Mouse (Mus musculus) megakaryocyte, adult 5-6 weeks (primary cell): ENCODE data around the gene Fbxl17. TPM values are rescaled to one million over a fixed set of nuclear protein-coding genes. Genes with fewer than 3 reads are reported as not detected.

ENCODE experiments used
- ATAC-seq: 2 replicates; pipeline ENCODE4 v1.8.0; 2016; ENCODE audit warnings: mild to moderate bottlenecking, inconsistent platforms; ENCODE audit not compliant: poor library complexity, severe bottlenecking
- total RNA-seq, 2 experiments: library from RNA; stranded (forward) in 1 of 2; stranded (reverse) in 1 of 2; fragments of 153-499, 151-499 nt in 1 of 2; fragments of 221-1000, 200-1000 nt in 1 of 2; gene quantifications; 2 replicates each; pipeline versions ENCODE4 v1.2.3 to v1.2.4; 2015 to 2017

Fbxl17 gene
- total RNA-seq, 2 experiments from 2014 or later: 5.1 to 13.0 TPM

GRCm38 (mm10) chr17:63117130-63117529 is 382.7 kb downstream of the Fbxl17 start:
- ATAC-seq: no peak

DNA sequence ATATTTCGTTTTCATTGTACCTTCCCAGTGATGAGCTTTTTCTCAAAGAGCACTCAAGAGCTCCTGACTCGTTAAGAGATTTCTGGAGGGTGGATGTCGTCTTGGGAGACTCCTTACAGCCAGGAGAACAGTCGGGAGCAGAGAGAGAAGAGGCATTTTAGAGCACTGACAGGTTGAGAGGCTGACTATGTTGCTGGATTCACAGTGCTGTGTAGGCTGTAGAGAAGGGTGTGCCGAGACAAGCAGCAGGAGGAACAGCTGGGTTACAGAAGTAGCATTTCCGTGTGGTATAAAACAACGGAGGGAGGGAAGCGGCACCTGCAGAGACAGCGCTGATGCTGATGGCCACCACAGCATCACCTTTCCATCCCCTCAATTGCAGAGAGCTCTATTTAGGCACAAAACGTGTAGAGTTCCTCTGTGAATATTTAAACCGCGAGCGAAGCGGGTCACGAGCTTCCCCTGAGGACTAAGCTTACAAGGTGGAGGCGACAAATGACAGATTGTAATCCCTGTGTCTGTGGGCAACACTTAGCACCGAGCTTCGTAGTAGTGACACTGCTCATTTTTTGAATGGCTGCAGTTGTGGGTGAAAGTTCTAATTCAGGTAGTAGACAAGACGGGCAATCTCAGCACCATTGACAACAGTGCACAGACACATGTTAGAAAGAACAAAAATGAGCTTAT is 385.3 kb downstream of the Fbxl17 start:
- ATAC-seq: no peak

DNA sequence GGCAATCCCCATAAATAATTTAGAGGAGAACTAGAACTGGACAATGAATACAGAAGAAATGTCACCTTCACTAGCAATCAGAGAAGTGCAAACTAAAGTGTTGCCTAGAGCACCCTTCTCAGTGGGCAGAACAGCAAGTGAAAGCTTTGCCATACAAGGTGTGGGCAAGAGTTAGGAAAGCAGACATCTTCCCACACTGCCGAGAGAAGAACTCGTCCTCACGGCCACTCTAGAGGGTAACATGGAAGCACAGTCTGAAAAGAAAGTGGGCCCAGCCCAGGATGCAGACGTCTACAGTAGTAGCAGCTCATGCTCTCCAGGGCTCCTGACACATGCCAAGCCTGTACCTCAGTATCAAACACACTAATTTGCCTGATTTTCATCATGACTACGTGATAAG is 387.0 kb downstream of the Fbxl17 start:
- ATAC-seq: no peak

- no peak for ATAC-seq
Observed at GRCm38 (mm10) chr17:63110994-63111393, 388.8 kb downstream of the Fbxl17 start.

DNA sequence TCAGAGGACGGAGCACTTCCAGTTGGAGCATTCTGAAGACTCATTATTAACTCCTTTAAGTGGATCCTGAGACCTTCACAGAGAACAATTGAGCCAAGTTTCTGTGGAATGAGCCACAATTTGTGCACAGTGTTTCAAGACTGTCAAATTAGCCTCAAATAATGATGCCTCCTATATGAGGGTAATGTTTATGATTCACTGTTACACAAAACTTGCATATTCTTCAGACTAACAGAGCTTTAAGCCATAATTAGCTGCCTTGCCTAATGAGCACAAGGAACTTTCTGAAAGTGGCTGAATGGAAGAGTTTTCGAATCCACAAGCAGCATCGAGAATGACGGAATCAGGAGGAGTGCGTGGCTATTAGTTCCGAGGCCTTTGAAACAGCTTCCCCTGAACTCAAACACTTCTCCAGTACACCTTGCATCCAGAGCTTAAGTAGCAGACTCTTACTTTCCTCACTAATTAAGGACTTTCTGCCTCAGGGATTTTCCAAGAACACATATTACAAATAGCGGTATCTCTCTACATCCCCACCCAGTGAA is 389.5 kb downstream of the Fbxl17 start:
- no peak for ATAC-seq

DNA sequence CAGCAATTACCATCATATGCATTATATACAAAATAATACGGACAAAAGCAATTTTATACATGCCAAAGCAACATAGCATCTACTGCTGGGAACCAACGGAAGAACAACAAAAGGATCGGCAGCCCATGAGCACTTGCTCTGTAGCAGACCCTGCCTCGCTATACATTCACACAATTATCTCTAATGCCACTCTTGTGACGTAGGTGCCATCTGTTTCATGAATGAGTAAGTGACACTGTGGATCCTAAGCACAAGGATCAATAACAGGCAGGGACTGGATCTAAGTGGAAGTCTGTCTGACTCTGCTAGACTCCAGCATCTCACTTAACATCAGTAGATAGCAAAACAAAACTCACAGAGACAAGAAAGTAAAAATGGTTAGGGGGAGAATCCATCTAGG is 391.8 kb downstream of the Fbxl17 start:
- ATAC-seq: no peak

DNA sequence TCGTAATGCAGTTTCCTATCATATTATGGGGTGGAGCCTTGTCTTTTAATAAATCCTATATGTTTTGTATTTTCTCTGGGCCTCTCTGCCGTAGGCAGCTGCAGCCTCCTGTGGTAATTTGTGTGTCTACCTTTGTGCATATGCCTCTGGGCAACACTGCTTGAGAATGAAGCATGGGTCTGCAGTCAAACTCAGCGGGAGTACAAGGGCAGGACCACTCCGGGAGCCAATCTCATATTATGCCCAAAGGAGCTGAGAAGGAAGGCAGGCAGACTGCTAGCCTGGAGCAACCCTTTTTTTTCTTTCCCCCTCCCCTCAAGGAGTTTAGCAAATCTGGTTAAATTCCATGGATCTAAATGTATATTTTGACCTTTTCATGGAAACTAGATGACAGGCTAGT is 392.3 kb downstream of the Fbxl17 start:
- no peak for ATAC-seq

- ATAC-seq: no peak
Observed at GRCm38 (mm10) chr17:63095553-63095952, 404.3 kb downstream of the Fbxl17 start.

- ATAC-seq: no peak
Observed at GRCm38 (mm10) chr17:63095017-63095416, 404.8 kb downstream of the Fbxl17 start.

DNA sequence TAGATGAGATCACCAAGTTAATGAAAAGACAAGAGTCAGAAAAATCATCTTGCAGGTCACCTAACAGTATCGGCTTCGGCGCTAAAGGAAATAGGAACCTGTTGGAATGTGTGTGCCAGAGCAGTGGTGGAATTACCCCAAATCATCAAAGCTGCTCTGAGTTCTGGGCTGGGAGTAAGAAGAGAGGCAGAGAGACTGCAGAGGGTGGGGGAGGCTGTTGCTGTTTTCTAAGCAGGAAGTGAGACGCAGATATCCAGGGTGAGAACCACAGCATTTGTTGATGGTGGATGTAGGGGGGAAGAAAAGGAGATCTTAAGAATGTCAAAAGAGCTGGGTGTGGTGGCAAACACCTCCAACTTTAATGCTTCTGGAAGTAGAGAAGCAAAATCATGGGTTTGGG is 406.6 kb downstream of the Fbxl17 start:
- ATAC-seq: peak; percentile 57; the same call in 1 of the 2 replicates

GRCm38 (mm10) chr17:63092774-63093173 is 407.0 kb downstream of the Fbxl17 start:
- ATAC-seq: peak; percentile 82

GRCm38 (mm10) chr17:63090112-63090511 is 409.7 kb downstream of the Fbxl17 start:
- ATAC-seq: no peak

GRCm38 (mm10) chr17:63087265-63087664 is 412.6 kb downstream of the Fbxl17 start:
- no peak for ATAC-seq

- ATAC-seq: no peak
Observed at GRCm38 (mm10) chr17:63086526-63086925, 413.3 kb downstream of the Fbxl17 start.

DNA sequence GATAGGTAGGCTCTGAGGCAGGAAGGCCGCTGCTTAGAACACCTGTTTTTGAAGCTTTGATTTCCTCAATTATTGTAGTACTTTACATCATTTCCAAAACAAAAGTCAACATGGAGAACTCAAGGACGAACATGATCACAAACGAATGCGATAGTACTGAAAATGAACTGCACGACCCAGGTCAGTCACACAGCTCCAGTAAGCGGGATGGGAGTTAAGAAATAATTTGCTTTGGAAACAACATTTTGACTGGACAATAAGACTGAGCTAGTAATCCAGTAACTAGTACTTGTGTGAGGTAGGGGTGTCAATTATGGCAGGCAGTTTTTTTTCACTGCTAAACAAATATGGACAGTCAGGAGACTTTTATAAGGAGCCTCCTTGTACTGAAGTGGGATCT is 414.6 kb downstream of the Fbxl17 start:
- ATAC-seq: no peak

DNA sequence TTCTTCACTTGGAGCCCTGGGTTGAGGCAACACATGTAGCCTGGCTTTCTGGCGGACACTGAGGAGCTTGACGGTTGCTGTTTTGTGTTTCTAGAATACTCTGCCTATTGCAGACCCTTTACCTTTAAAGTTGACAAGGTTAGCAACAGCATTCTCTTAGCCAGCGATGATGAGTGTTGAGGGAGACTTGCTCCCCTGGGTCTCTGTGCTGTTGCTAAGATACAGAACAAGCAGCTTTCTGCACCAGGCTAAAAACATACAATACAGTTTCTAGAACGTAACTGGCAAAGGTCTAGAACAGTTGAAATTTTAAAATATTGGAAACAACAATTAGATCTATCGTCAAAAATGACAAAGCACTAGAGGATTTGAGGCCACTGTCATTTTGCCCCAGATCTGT is 420.7 kb downstream of the Fbxl17 start:
- no peak for ATAC-seq

DNA sequence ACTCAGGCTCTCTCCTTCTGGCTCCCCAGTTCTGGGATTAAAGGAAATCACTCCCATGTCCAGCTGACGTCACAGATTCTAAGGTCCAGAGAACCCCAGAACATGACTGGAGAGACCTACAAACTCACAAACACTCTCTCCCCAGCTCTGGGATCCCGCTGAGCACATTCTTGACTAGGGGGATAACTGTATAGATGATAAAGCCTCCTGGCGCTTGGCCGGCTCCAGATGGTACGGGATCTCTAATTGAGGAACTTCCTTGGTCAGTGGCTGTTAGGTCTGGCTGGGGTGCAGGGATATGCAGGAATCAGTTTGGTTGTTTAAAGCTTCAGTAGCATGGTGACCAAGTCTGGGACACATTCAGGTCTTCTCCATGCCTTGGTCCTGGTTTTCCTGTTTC is 422.3 kb downstream of the Fbxl17 start:
- ATAC-seq: no peak

GRCm38 (mm10) chr17:63076661-63077060 is 423.2 kb downstream of the Fbxl17 start:
- ATAC-seq: no peak

DNA sequence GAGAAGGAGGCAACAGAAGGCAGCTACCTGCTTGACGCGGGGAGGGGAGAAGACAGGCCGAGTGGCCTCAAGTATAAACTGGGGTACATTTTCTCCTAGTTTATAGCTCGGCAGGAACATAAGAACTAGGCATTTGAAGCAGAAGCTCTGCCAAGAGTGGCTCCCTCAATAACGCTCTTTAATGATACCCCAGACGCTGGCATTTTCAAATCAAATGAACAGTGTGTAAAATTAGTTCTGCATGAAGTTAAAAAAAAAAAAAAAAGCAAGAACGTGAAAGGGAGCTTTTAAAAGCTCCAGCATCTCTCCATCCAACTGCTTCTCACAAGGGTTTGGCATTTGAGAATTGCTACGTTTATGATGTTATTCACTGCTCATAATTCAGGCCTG is 423.8 kb downstream of the Fbxl17 start:
- ATAC-seq: no peak

- no peak for ATAC-seq
Observed at GRCm38 (mm10) chr17:63075091-63076036, 424.5 kb downstream of the Fbxl17 start.

DNA sequence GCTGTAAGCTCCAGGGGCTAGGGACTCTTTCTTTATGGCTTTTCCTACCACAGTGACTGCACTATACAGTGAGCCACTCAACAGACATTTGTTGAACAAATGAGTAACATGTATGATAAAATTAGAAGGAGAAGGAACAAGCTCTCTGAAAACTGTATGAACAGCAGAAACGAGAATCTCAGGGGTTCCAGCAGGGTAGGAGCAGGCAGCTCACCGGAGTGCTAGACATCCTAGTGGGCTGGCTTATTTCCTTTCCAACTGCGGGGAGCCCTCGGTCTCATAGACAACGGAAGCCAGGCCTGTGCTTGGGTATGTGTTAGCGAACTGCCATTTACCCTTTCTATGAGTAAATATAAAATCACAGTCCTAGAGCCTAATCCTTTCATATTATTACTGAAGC is 426.5 kb downstream of the Fbxl17 start:
- no peak for ATAC-seq
